Mouse (Mus musculus) T-cell, adult 66 days (primary cell): ENCODE data around the gene Ehmt2. TPM values are rescaled to one million over a fixed set of nuclear protein-coding genes. Genes with fewer than 3 reads are reported as not detected.

Experiments
- total RNA-seq, 2 experiments: library from RNA; stranded (reverse); gene quantifications; 3 replicates in 1 of 2; 4 replicates in 1 of 2; pipeline ENCODE4 v1.2.4; 2023

The Ehmt2 gene
- total RNA-seq, result 100 to 1,000 TPM; 127 to 138 TPM

GRCm38 (mm10) chr17:34898160-34898586 lies at the start of gene Ehmt2, which contains the start of gene C2:
Gene Ehmt2, plus strand, starts transcription at chr17:34898469.
Gene C2, minus strand, starts transcription at chr17:34898265.

GRCm38 (mm10) chr17:34849722-34850516 lies 48.4 kb upstream of the Ehmt2 start, which contains the start of the genes Skiv2l and Nelfe:
Gene Skiv2l, minus strand, starts transcription at chr17:34850210.
Gene Nelfe, plus strand, starts transcription at chr17:34850391.

GRCm38 (mm10) chr17:34862416-34863081 lies 35.7 kb upstream of the Ehmt2 start, which contains the start of gene Cfb:
Gene Cfb, minus strand, starts transcription at chr17:34862518.

GRCm38 (mm10) chr17:34879336-34879879 lies 18.9 kb upstream of the Ehmt2 start, which contains the start of gene Zbtb12:
Gene Zbtb12, plus strand, starts transcription at chr17:34879483.

DNA sequence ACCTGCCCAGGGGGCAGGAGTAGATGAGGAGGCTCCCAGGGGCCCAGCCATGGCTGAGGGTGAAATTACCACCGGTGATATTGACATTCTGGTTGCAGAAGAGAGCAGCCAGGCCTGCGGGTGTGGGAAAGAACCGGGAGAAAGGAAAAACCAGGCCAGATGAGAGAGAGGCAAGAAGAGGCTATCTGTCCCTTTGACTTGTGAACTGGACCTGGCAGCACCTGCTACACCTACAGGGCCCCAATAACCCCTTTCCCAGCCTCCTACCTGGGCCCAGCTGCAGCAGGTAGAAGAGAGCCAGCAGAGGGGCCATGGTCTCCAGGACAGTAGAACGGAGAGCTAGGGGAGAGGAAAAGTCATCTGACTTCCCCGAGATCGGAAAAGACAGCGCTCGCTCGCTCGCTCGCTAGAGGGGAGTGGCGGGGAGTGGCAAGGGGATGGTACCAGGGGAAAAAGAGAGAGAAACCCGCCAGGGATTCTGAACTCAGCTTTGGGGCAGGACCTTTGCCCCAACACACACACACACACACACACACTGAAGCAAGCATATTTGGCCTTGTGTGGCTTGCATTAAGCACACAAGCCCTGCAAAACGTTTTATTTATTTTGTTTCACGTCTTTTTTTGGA lies 16.5 kb upstream of the Ehmt2 start, which contains the start of gene Gm20547:
Gm20547 (minus strand) TSS at position 360 of the 628 bp plus-strand sequence.

DNA sequence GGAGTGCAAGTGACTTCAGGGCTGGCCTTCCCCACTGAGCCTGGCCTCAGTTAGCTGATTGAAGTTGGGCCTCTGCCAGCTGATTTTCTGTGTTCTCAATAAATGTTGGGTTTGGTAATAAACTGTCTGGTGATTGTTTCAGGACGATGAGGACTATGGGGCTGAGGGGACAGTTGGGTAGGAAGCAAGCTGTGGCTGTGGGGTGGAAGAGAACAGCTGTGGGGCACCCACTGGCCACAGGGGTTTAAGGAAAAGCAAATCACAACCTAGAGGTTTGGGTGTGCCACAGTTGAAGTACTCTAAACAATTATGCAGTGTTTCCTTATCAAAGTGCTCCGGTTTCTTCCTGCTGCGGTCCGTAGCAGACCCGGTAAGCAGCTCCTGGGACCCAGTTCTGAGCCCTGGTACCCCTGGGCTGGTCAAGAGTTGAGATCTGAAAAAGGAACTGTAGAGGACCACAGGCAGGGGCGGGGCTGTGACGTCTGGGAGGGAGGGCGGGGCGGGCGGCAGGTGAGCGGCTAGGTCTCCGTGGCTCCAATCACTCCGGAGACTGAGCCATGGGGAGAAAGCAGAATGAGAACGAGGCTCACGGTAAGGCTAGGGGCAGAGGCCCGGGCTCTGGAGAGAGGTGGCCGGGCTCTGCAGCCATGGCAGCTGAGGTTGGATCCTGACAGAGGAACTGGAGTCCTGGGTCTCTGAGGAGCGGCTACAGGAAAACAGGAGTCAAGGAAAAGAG lies 15.8 kb downstream of the Ehmt2 start, which contains the start of gene Slc44a4:
Slc44a4 (plus strand) TSS at position 537 of the 736 bp plus-strand sequence.

DNA sequence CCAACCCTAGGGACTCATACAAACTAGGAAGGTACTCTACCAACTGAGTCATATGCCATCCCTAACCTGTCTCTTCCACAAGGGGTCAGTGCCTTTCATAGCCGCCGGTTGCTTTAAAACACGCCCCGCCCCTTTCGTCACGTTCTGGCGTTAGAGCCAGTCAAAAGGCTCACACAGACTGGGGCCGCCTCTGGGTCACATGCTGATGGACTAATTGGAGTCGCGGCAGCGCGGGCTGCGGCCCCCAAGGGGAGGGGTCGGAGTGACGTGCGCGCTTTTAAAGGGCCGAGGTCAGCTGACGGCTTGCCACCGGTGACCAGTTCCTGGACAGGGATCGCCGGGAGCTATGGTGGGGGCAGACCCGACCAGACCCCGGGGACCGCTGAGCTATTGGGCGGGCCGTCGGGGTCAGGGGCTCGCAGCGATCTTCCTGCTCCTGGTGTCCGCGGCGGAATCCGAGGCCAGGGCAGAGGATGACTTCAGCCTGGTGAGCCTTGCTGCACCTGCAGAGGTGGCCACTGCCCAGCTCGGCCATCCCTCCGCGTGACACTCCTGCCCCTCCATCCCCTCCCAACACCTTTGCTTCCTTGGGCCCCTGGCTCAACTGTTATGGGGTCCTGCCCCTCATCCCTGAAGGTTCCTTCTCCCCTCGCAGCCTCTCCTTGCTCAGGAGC lies 32.9 kb downstream of the Ehmt2 start, which contains the start of gene Neu1:
Neu1 (plus strand) TSS at position 193 of the 674 bp plus-strand sequence.

DNA sequence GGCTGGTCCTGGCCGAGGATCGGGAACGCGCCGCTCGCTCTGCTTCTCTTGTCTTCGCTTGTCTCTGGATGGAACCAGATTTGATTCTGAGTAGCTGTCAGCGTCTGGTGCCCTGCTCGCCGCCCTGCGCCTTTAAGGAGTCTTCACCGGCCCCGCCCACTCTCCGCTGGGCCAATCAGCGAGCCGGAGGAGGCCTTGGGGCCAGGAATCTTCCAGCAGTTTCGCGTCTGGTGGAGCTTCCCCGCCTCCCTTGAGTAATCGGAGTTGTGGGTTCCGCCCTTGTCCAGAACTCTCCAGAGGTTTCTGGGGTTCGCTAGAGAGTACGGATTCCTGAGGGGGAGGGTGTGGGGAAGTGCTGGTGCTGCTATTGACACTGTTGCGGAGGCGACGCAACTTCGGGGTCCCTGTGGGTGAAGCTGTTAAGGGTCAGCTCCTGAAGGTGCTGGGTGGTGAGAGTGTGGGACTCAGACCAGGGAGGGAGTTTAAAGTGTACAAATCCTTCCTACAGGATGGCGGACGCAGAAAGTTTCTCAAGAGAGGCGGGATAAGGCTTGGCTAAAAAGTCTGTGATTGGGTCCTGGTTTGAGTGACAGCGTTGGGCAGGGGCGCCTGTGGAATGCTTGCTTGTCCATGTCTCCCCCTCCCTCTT lies 61.0 kb downstream of the Ehmt2 start, which contains the start of gene Hspa1b:
Hspa1b (minus strand) TSS at position 109 of the 649 bp plus-strand sequence.

Other genes with a start within 250 kb of the Ehmt2 start
- under 1 TPM in 1 of 2 experiments, not detected in 1; 0.09 TPM for gene Tnxb, start 227.9 kb upstream of the Ehmt2 start, total RNA-seq
- gene C4b, start 154.6 kb upstream of the Ehmt2 start, total RNA-seq, result 1 to 10 TPM in 1 of 2 experiments, under 1 TPM in 1; 0.93 to 1.6 TPM
- gene Cyp21a1, start 93.9 kb upstream of the Ehmt2 start, total RNA-seq, result not detected
- gene Stk19, start 61.5 kb upstream of the Ehmt2 start, total RNA-seq, result 10 to 100 TPM; 57.0 to 64.6 TPM
- gene Dxo, start 61.5 kb upstream of the Ehmt2 start, total RNA-seq, result 10 to 100 TPM; 74.3 to 76.9 TPM
- gene Skiv2l, start 48.3 kb upstream of the Ehmt2 start, total RNA-seq, result 100 to 1,000 TPM; 102 to 116 TPM
- 10 to 100 TPM; 29.5 to 31.1 TPM for gene Nelfe, start 48.1 kb upstream of the Ehmt2 start, total RNA-seq
- under 1 TPM in 1 of 2 experiments, not detected in 1; 0.38 TPM for gene Cfb, start 36.0 kb upstream of the Ehmt2 start, total RNA-seq
- 1 to 10 TPM; 4.7 to 5.7 TPM for gene Zbtb12, start 19.0 kb upstream of the Ehmt2 start, total RNA-seq
- not detected for gene Gm20547, start 16.4 kb upstream of the Ehmt2 start, total RNA-seq
- gene C2, start 204 bp upstream of the Ehmt2 start, total RNA-seq, result 1 to 10 TPM in 1 of 2 experiments, under 1 TPM in 1; 0.35 to 2.6 TPM
- gene Slc44a4, start 16.0 kb downstream of the Ehmt2 start, total RNA-seq, result not detected
- 10 to 100 TPM; 43.5 to 54.2 TPM for gene Neu1, start 32.8 kb downstream of the Ehmt2 start, total RNA-seq
- gene Hspa1b, start 60.8 kb downstream of the Ehmt2 start, total RNA-seq, result 10 to 100 TPM; 10.4 to 11.9 TPM
- gene Gm20481, start 71.4 kb downstream of the Ehmt2 start, total RNA-seq, result not detected
- 1 to 10 TPM; 3.2 to 3.6 TPM for gene Hspa1a, start 73.7 kb downstream of the Ehmt2 start, total RNA-seq
- gene Hspa1l, start 74.2 kb downstream of the Ehmt2 start, total RNA-seq, result not detected
- gene Lsm2, start 83.4 kb downstream of the Ehmt2 start, total RNA-seq, result 10 to 100 TPM; 31.7 to 37.8 TPM
- gene Vars, start 102.5 kb downstream of the Ehmt2 start, total RNA-seq, result 100 to 1,000 TPM; 113 to 115 TPM
- under 1 TPM; 0.47 to 0.52 TPM for gene Vwa7, start 118.1 kb downstream of the Ehmt2 start, total RNA-seq
- 1 to 10 TPM in 1 of 2 experiments, not detected in 1; 2.3 TPM for gene Sapcd1, start 129.5 kb downstream of the Ehmt2 start, total RNA-seq
- 1 to 10 TPM; 2.0 to 3.3 TPM for gene Msh5, start 148.3 kb downstream of the Ehmt2 start, total RNA-seq
- gene Clic1, start 151.5 kb downstream of the Ehmt2 start, total RNA-seq, result 100 to 1,000 TPM; 161 to 180 TPM
- 1 to 10 TPM in 1 of 2 experiments, under 1 TPM in 1; 0.86 to 4.1 TPM for gene Ddah2, start 160.6 kb downstream of the Ehmt2 start, total RNA-seq
- not detected for gene Ly6g6c, start 166.9 kb downstream of the Ehmt2 start, total RNA-seq
- not detected for gene Mpig6b, start 167.7 kb downstream of the Ehmt2 start, total RNA-seq
- not detected for gene Ly6g6e, start 178.4 kb downstream of the Ehmt2 start, total RNA-seq
- gene Ly6g6d, start 179.6 kb downstream of the Ehmt2 start, total RNA-seq, result not detected
- gene Ly6g6f, start 187.1 kb downstream of the Ehmt2 start, total RNA-seq, result not detected
- gene Abhd16a, start 190.8 kb downstream of the Ehmt2 start, total RNA-seq, result 10 to 100 TPM; 73.4 to 81.3 TPM
- gene Ly6g5c, start 209.8 kb downstream of the Ehmt2 start, total RNA-seq, result not detected
- gene Ly6g5b, start 217.0 kb downstream of the Ehmt2 start, total RNA-seq, result 1 to 10 TPM; 2.7 to 5.4 TPM
- 10 to 100 TPM; 33.5 to 34.9 TPM for gene Gpank1, start 223.0 kb downstream of the Ehmt2 start, total RNA-seq
- 100 to 1,000 TPM; 152 to 162 TPM for gene Csnk2b, start 223.6 kb downstream of the Ehmt2 start, total RNA-seq
- gene D17H6S53E, start 227.9 kb downstream of the Ehmt2 start, total RNA-seq, result 10 to 100 TPM; 26.0 to 26.8 TPM
- gene Apom, start 233.6 kb downstream of the Ehmt2 start, total RNA-seq, result 1 to 10 TPM in 1 of 2 experiments, under 1 TPM in 1; 0.55 to 1.7 TPM
- gene Bag6, start 236.7 kb downstream of the Ehmt2 start, total RNA-seq, result 100 to 1,000 TPM; 403 to 408 TPM